Mouse (Mus musculus): ENCODE data around the gene Rin3. TPM values are rescaled to one million over a fixed set of nuclear protein-coding genes. Genes with fewer than 3 reads are reported as not detected.

Gene Rin3
- polyA plus RNA-seq, 1 experiment from 2014 or later, result 2.8 TPM

DNA sequence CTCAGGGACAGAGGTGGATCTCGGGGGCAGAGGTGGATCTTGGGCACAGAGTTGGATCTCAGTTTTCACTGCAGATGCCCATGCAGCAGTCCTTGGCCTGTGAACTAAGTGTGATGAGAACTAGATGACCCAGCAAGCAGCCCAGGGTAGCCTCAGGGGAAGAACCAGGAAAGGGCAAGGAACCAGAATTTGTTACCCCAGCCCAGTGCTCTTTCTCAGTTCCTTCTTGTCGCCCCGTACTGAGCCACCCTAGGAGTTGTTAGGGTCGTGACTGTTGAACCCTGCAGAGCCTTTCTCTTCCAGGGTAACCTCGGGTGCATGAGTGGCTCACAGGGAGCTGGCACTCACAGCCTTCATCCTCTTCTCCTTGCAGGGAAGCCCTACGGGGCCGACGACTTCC is 99.3 kb downstream of the Rin3 start:
- H3K27me3 ChIP-seq (ENCODE audit: poor library complexity, severe bottlenecking), result no peaks in the 10 kb centered on the region
- H3K4me3 ChIP-seq, result no peak overlapping the region
- H3K4me1 ChIP-seq, result no peaks in the 10 kb centered on the region
- H3K27ac ChIP-seq, result no peak overlapping the region
- no peaks in the 10 kb centered on the region for H3K9me3 ChIP-seq
- 88% methylated on average over 8 of the region's 8 CpGs for WGBS
- no peaks in the 10 kb centered on the region for H3K36me3 ChIP-seq (replicated peaks)
- no peak for DNase-seq (ENCODE audit: extremely low spot score, low spot score)

DNA sequence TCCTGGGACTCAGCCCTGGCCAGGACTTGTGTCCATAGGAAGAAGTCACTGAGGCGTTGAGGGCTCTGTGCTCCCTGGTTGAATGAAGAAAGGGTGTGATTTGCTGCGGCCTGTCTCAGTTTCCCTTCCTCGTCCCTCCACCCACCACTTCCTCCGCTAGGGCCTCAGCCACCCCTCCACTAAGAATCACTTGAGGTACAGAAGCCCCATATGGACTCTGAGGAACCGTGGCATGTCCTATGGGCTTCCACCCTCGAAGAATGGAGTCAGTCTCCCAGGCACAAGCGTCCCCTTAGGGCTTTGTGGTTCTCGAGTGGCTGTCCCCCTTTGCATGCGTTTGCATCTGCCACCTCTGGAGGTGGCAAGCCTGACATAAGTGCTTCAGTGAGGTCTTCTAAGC is 100.4 kb downstream of the Rin3 start:
- Histone ChIP-seq H3K27ac (no peak overlapping the region), H3K4me3 (no peak overlapping the region), H3K36me3 (replicated peaks) (no peaks in the 10 kb centered on the region), H3K9me3 (no peaks in the 10 kb centered on the region), H3K4me1 (no peaks in the 10 kb centered on the region), H3K27me3 (ENCODE audit: poor library complexity, severe bottlenecking) (no peaks in the 10 kb centered on the region)
- 90% methylated on average over 9 of the region's 9 CpGs for WGBS
- DNase-seq (ENCODE audit: extremely low spot score, low spot score), result no peak

DNA sequence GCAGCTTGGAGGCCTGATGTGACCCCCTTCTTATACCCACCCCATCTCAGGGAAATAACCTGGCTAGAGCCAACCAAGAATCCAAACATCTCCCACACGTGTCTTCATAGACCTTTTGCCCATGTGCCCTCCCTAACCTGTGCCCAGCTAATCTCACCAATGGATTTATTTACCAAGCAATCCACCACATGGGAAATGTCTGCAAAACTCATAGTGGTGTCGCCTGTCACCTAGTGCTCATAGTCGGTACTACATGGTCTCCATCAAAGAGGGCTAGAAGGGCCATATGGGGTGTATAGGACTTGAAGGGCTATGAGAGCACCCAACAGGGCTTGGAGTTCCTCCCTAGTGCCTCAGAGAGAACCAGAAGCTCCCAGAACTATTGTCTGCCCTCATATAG is 102.0 kb downstream of the Rin3 start:
- DNase-seq (ENCODE audit: extremely low spot score, low spot score), result no peak
- 27% methylated on average over 3 of the region's 3 CpGs for WGBS
- no peaks in the 10 kb centered on the region for H3K36me3 ChIP-seq (replicated peaks)
- H3K9me3 ChIP-seq, result no peaks in the 10 kb centered on the region
- H3K4me1 ChIP-seq, result no peaks in the 10 kb centered on the region
- H3K27me3 ChIP-seq (ENCODE audit: poor library complexity, severe bottlenecking), result no peaks in the 10 kb centered on the region
- no peak overlapping the region for H3K27ac ChIP-seq
- H3K4me3 ChIP-seq, result no peak overlapping the region

DNA sequence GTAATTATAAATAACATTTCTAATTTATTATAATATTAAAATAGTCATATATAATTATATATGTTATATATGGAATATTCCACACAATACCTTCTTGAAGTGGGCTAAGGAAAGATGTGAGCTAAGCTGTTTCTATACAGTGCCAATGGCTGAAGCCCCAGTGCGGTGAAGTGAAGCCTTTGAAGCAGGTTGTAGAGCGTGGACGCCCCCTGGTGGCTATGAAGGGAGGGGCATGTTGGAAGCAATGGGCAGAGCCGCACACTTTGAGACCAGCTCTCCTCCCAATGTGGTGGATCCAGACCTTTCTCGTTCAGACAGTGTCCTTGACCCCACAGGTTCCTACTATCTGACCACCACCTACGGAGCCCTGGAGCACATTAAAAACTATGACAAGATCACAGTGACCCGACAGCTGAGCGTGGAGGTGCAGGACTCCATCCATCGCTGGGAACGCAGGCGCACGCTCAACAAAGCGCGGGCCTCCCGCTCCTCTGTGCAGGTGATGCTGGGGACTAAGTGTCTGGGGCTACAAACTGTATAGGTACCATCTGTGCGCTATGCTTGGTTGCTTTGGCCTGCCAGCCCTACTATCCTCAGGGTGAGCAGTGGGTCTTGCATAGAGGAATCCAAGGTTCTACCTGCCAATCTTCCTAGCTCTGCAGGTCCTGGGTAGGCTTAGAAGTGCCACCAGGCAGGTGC is 104.5 kb downstream of the Rin3 start:
- no peaks in the 10 kb centered on the region for H3K27me3 ChIP-seq (ENCODE audit: poor library complexity, severe bottlenecking)
- DNase-seq (ENCODE audit: extremely low spot score, low spot score), result peak; percentile 80
- H3K4me1 ChIP-seq, result no peaks in the 10 kb centered on the region
- no peak overlapping the region for H3K4me3 ChIP-seq
- H3K9me3 ChIP-seq, result no peaks in the 10 kb centered on the region
- WGBS, result 54% methylated on average over 16 of the region's 16 CpGs
- no peaks in the 10 kb centered on the region for H3K36me3 ChIP-seq (replicated peaks)
- H3K27ac ChIP-seq, result no peak overlapping the region

DNA sequence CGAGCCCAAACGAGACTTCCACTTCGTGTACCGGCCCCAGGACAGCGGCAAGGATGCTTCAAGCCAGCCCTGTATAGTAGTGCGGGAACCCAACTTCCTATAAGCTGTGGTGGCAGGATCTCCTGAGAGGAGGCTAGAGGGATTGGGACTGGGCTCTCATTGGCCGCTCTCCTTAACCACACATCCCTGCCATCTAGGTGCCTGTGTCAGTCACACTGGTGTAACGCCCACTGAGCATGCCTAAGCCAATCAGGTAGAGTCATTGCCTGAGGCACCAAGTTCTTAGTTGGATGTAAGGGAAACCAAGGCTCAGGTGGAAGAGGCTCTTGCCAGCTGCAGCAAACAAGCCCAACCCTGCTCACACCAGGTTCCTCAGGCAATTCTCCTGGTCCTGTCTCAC is 107.2 kb downstream of the Rin3 start:
- Histone ChIP-seq H3K4me3 (peak overlapping the region; percentile 23), H3K27me3 (ENCODE audit: poor library complexity, severe bottlenecking) (no peaks in the 10 kb centered on the region), H3K4me1 (no peaks in the 10 kb centered on the region), H3K36me3 (replicated peaks) (peaks cover 15% of the 10 kb centered on the region), H3K27ac (no peak overlapping the region), H3K9me3 (no peaks in the 10 kb centered on the region)
- DNase-seq (ENCODE audit: extremely low spot score, low spot score), result no peak
- WGBS, result 30% methylated on average over 8 of the region's 8 CpGs

DNA sequence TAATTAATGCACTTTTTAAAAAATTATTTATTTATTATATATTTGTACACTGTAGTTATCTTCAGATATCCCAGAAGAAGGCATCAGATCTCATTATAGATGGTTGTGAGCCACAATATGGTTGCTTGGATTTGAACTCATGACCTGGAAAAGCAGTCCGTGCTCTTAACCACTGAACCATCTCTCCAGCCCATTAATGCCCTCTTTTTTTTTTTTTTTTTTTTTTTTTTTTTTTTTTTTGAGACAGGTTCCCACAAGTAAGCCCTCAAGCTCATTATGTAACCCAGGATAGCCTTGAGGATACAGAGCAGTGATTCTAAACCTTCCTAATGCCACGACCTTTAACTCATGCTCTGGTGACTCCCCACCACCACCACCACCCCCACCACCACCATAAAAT is 108.3 kb downstream of the Rin3 start:
- peaks cover 22% of the 10 kb centered on the region for H3K36me3 ChIP-seq (replicated peaks)
- no peaks in the 10 kb centered on the region for H3K27me3 ChIP-seq (ENCODE audit: poor library complexity, severe bottlenecking)
- H3K27ac ChIP-seq, result no peak overlapping the region
- WGBS, result 78% methylated on average over 2 of the region's 2 CpGs
- no peak for DNase-seq (ENCODE audit: extremely low spot score, low spot score)
- peaks cover 7% of the 10 kb centered on the region for H3K4me1 ChIP-seq
- no peaks in the 10 kb centered on the region for H3K9me3 ChIP-seq
- H3K4me3 ChIP-seq, result no peak overlapping the region

DNA sequence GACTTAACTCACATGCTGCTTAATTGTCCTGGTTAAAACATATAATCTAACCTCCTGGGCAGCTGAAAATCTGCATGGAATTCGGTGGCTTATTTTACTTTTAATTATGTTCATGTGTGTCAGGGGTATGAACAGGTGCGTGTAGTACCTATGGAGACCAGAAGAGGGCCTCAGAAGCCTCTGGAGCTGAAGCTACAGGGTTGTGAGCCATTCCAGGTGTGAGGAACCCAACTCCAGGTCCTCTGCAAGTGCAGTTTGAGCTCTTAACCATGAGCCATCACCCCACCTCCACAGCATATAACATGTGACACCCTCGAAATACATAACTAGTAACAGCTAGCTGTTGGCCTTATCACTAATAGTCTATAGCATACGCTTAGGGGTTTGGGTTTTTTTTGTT is 109.1 kb downstream of the Rin3 start:
- H3K9me3 ChIP-seq, result no peaks in the 10 kb centered on the region
- no peaks in the 10 kb centered on the region for H3K27me3 ChIP-seq (ENCODE audit: poor library complexity, severe bottlenecking)
- H3K36me3 ChIP-seq (replicated peaks), result peaks cover 22% of the 10 kb centered on the region
- H3K4me1 ChIP-seq, result peaks cover 16% of the 10 kb centered on the region
- no peak overlapping the region for H3K27ac ChIP-seq
- WGBS, result 63% methylated on average over 4 of the region's 4 CpGs
- DNase-seq (ENCODE audit: extremely low spot score, low spot score), result no peak
- H3K4me3 ChIP-seq, result no peak overlapping the region

DNA sequence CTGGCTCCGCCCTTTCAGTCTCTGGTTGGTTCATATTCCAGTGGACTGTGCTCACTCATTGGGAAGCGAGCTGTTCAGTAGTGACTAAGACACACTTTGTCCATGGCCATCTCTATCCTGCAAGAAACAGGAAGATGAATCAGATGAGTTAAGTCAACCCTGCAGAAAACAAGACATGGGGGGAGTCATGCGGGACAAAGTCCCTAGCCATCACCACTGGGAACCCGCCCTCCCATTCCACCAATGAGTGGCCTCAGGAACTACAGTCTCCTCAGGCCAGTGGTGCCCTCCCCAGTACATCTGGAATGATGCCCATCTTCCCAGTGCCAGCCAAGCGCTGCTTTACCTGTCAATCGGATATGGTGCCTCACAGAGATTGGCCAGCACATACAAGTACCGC is 111.6 kb downstream of the Rin3 start:
- Histone ChIP-seq H3K27ac (no peak overlapping the region), H3K9me3 (no peaks in the 10 kb centered on the region), H3K36me3 (replicated peaks) (peaks cover 40% of the 10 kb centered on the region), H3K27me3 (ENCODE audit: poor library complexity, severe bottlenecking) (no peaks in the 10 kb centered on the region), H3K4me1 (peaks cover 20% of the 10 kb centered on the region), H3K4me3 (no peak overlapping the region)
- 96% methylated on average over 7 of the region's 7 CpGs for WGBS
- DNase-seq (ENCODE audit: extremely low spot score, low spot score), result no peak

DNA sequence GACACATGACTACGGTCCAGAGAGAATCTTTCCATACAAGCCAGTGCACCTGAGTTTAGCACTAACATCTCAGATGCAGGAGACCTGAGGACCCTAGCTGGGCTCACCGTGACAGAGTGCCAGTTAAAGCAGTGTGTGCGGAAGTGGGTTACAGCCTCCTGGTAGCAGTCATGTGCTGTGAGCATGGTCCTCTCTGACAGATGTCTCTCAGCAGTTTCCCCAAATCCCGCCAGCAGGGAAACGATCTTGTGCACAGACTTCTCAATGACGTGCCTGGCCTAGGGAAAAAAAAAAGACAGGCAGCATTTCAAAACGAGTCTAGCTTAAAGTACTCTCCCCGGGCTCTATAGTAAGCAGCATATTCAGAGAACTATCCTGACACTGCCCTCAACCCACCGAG is 112.7 kb downstream of the Rin3 start:
- H3K4me3 ChIP-seq, result no peak overlapping the region
- WGBS, result 82% methylated on average over 9 of the region's 9 CpGs
- DNase-seq (ENCODE audit: extremely low spot score, low spot score), result no peak
- H3K4me1 ChIP-seq, result peaks cover 20% of the 10 kb centered on the region
- H3K27ac ChIP-seq, result no peak overlapping the region
- H3K27me3 ChIP-seq (ENCODE audit: poor library complexity, severe bottlenecking), result no peaks in the 10 kb centered on the region
- peaks cover 48% of the 10 kb centered on the region for H3K36me3 ChIP-seq (replicated peaks)
- no peaks in the 10 kb centered on the region for H3K9me3 ChIP-seq

DNA sequence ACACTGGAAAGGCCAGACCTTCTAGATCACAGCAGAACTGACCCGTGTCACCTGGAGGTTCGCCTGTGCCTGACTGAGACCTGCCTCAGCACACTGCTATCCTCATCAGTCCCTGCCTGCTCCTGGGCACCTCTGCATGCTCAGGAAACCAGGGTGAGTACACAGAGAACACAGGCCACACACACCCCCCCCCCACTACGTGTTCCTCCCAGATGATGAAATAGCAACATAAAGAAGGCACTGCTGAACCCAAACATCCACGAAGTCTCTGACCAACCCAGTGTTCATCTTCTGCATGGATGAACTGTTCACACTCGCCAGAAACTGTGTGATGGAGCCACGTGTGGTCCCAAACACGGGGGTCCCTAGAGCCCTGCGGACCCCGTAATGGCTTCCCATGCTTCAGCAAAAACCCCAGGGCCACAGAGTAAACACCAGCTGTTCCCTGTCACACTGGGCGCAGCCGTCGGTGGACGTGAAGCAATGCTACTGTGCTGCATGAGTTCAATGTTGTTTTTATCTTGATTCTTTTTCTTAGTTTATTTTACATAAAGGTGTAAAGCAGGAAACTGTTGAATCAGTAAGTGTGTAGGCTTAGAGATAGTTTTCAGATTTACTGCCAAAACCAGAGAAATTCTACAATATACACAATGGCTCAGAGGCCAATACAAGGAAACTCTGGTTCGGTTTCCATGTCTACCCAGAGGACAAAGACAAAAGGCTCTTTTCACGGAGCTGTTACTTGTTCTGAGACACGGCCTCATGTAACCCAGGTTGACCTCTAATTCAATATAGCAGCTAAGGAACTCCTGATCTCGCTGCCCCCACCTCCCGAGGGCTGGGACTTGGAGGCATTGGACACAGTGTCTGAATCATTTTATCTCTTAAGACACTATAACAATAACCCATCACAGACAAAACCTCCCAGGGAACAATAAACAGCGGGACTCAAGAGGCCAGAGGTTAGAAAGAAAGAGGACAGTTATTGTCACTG is 113.4 kb downstream of the Rin3 start:
- no peak overlapping the region for H3K4me3 ChIP-seq
- H3K4me1 ChIP-seq, result peaks cover 20% of the 10 kb centered on the region
- H3K36me3 ChIP-seq (replicated peaks), result peaks cover 55% of the 10 kb centered on the region
- 62% methylated on average over 19 of the region's 19 CpGs for WGBS
- no peaks in the 10 kb centered on the region for H3K27me3 ChIP-seq (ENCODE audit: poor library complexity, severe bottlenecking)
- no peaks in the 10 kb centered on the region for H3K9me3 ChIP-seq
- no peak for DNase-seq (ENCODE audit: extremely low spot score, low spot score)
- peak overlapping the region; percentile 73 for H3K27ac ChIP-seq

DNA sequence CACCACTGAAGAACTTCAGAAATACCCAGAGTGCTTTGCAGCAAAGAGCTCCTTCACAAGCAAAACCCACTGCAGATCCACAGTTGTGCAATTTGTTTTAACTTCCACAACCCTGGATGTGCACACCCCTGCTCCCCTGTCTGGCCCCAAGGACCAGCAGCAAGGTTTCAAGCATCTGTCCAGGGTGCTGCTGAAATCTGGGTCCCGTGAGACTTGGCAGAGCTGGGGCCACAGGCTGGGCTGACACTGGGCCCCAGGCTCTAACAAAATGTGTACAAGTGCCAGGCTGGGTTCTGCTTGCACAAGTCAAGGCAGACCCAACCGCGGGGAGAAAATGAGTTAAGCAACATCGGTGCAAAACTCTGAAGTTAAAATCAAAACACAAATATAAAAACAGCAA is 115.7 kb downstream of the Rin3 start:
- no peak for DNase-seq (ENCODE audit: extremely low spot score, low spot score)
- Histone ChIP-seq H3K9me3 (no peaks in the 10 kb centered on the region), H3K36me3 (replicated peaks) (peaks cover 71% of the 10 kb centered on the region), H3K4me3 (no peak overlapping the region), H3K27me3 (ENCODE audit: poor library complexity, severe bottlenecking) (no peaks in the 10 kb centered on the region), H3K4me1 (peaks cover 20% of the 10 kb centered on the region), H3K27ac (no peak overlapping the region)
- 87% methylated on average over 4 of the region's 4 CpGs for WGBS

DNA sequence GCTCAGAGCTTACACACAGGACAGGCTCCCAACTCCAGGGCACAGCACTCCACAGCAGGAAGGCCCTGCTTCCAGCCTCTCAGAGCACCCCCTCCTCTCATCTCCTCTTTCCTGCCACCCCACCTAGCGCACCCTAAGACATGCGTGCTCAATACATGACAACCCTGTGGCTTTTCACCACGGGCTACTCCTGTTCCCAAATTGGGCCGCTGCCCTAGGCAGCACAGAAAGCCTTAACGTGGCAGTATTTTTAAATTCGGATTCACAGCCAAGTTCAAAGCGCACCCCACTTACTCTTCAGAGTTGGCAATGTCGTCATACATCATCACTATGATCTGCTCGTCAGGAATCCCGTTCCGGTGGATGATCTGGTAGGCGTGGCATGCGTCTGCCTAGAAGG is 130.3 kb downstream of the Rin3 start:
- Histone ChIP-seq H3K27me3 (ENCODE audit: poor library complexity, severe bottlenecking) (no peaks in the 10 kb centered on the region), H3K27ac (no peak overlapping the region), H3K9me3 (no peaks in the 10 kb centered on the region), H3K36me3 (replicated peaks) (peaks cover 9% of the 10 kb centered on the region), H3K4me1 (no peaks in the 10 kb centered on the region), H3K4me3 (no peak overlapping the region)
- WGBS, result 95% methylated on average over 13 of the region's 13 CpGs
- no peak for DNase-seq (ENCODE audit: extremely low spot score, low spot score)

DNA sequence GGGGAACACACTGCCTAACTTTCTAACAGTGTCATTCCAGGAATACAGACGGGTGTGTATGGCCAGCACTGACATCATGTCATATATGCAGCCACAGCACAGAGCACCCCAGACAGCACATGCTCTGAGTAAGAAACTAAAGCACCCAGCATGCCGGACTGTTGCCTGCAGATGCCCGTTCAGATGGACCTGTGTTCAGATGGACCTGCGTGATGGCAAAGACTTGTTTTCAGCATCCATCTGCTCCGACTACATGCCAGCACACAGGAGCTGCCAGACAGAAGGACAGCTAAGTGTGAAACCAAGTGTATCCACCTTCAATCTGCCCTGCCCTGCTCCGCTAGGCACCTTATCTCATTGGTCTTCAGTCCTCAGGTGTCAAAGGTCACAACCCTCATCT is 131.8 kb downstream of the Rin3 start:
- H3K9me3 ChIP-seq, result no peaks in the 10 kb centered on the region
- H3K27ac ChIP-seq, result no peak overlapping the region
- DNase-seq (ENCODE audit: extremely low spot score, low spot score), result no peak
- H3K4me1 ChIP-seq, result peaks cover 4% of the 10 kb centered on the region; the same call in 1 of the 2 replicates
- no peak overlapping the region for H3K4me3 ChIP-seq
- no peaks in the 10 kb centered on the region for H3K27me3 ChIP-seq (ENCODE audit: poor library complexity, severe bottlenecking)
- WGBS, result 88% methylated on average over 6 of the region's 6 CpGs
- peaks cover 9% of the 10 kb centered on the region for H3K36me3 ChIP-seq (replicated peaks)

Data from forebrain, embryonic 10.5 days (tissue).